Mouse (Mus musculus) MEL (cell line): Measurements from ENCODE around the gene Vstm2l.

Source experiments
- CTCF ChIP-seq, 3 experiments: IDR thresholded peaks in 2 of 3; conservative IDR thresholded peaks in 1 of 3; 2 replicates each; pipeline ENCODE4 v1.5.1; 2011 to 2012; ENCODE audit warnings: low read length in 3 of 3, low read depth in 2 of 3, mild to moderate bottlenecking in 2 of 3, improper control_type of control experiment in 1 of 3, inconsistent platforms in 1 of 3, mixed read lengths in 1 of 3, moderate library complexity in 1 of 3; ENCODE audit not compliant: control insufficient read depth in 1 of 3, insufficient read depth in 1 of 3, poor library complexity in 1 of 3, severe bottlenecking in 1 of 3
- HCFC1 ChIP-seq: IDR thresholded peaks from 2 replicates; pipeline ENCODE4 v1.6.1; 2012; ENCODE audit warnings: low read depth, mild to moderate bottlenecking, inconsistent platforms, low read length, improper control_type of control experiment, moderate library complexity
- POLR2A ChIP-seq, 2 experiments: IDR thresholded peaks; 2 replicates each; pipeline ENCODE4 v1.6.1; 2011 to 2012; ENCODE audit warnings: low read length in 2 of 2, mild to moderate bottlenecking in 2 of 2, control low read depth in 1 of 2, improper control_type of control experiment in 1 of 2, low read depth in 1 of 2, moderate library complexity in 1 of 2; ENCODE audit not compliant: control insufficient read depth in 1 of 2, insufficient read depth in 1 of 2, poor library complexity in 1 of 2

GRCm38 (mm10) chr2:157989946-157990345 is 75.5 kb downstream of the Vstm2l start:
- TF ChIP-seq CTCF (IDR thresholded peaks at IDR 0.05 in 2 of 3, conservative IDR thresholded peaks at IDR 0.05 in 1 of 3; ENCODE audit: control insufficient read depth in 1 of 3, insufficient read depth in 1 of 3, low read depth in 2 of 3, low read length in 3 of 3, poor library complexity in 1 of 3, severe bottlenecking in 1 of 3) = peak; percentile 43 to 70 (median 53)
- no peak for TF ChIP-seq POLR2A (IDR thresholded peaks at IDR 0.05; ENCODE audit: control insufficient read depth in 1 of 2, insufficient read depth in 1 of 2, low read depth in 1 of 2, low read length in 2 of 2, poor library complexity in 1 of 2)
- TF ChIP-seq HCFC1 = no peak
